11 mouse cellular contexts compared by ENCODE assay signal in genomic region chr7:79498356-79498755, GRCm38 (mm10). TPM values are rescaled to one million over a fixed set of nuclear protein-coding genes. Genes with fewer than 3 reads are reported as not detected.
DNase-seq lines count a peak whose midpoint lies in the region; ATAC-seq and TF ChIP-seq lines count a peak whose summit lies in the region.
"Had no signal": no experiment of that assay in that cellular context is flagged by ENCODE, and none has a peak within 500 bp of the region (broad histone marks: within the 10 kb centered on the region; RNA-seq: fewer than 3 reads in every experiment).

No protein-coding gene starts in this region.

- 2% methylated on average over 6 of the region's 6 CpGs for WGBS in hindbrain, embryonic 11.5 days
- WGBS in midbrain, embryonic 15.5 days, result 14% methylated on average over 6 of the region's 6 CpGs

- no peak overlapping the region for H3K4me3 ChIP-seq in ES-E14 (ENCODE audit: insufficient read depth in 1 of 2, low read depth in 1 of 2, low read length in 2 of 2, poor library complexity in 1 of 2, severe bottlenecking in 1 of 2)
- H3K4me3 ChIP-seq in hindbrain, embryonic 11.5 days (ENCODE audit: low read depth, low read length), result peak overlapping the region; percentile 90
- no peak overlapping the region for H3K4me3 ChIP-seq in midbrain, embryonic 15.5 days

- in situ Hi-C loops in ES-E14 (cut with MboI; ENCODE audit: low sequenced_read_pairs in 2 of 2, unreplicated experiment in 2 of 2), result loop anchor here (5.0 to 10.0 kb wide), 2 partner anchors 39 to 96 kb away; no protein-coding TSS in a partner anchor

- H3K27me3 ChIP-seq in hindbrain, embryonic 11.5 days (ENCODE audit: control insufficient read depth, insufficient read depth, low read length), result peaks cover 64% of the 10 kb centered on the region
- H3K27me3 ChIP-seq in midbrain, embryonic 15.5 days (replicated peaks), result peaks cover 31% of the 10 kb centered on the region; the same call in 1 of the 2 replicates

- no peak overlapping the region for H3K27ac ChIP-seq in ES-E14 (ENCODE audit: insufficient read depth, low read depth, low read length, poor library complexity, severe bottlenecking)
- peak overlapping the region; percentile 93 for H3K27ac ChIP-seq in hindbrain, embryonic 11.5 days (ENCODE audit: low read depth, low read length)
- peak overlapping the region; percentile 58; the same call in 1 of the 2 replicates for H3K27ac ChIP-seq in midbrain, embryonic 15.5 days
- H3K27ac ChIP-seq: liver, embryonic 14.5 days; macrophage had no signal

- ATAC-seq in hindbrain, embryonic 11.5 days (ENCODE audit: low FRiP score), result no peak
- ATAC-seq in midbrain, embryonic 15.5 days (replicated peaks), result no peak

- DNase-seq in ES-E14 (ENCODE audit: low read depth, low spot score), result no peak
- DNase-seq in brain, embryonic 14.5 days (ENCODE audit: low read depth), result peak; percentile 66
- DNase-seq in hindbrain, embryonic 11.5 days (ENCODE audit: low spot score), result no peak
- no peak for DNase-seq in gastrocnemius, postnatal 10 days
- DNase-seq in thymus, postnatal 36 days, result no peak
- DNase-seq in layer of hippocampus, adult 8-10 months (ENCODE audit: low spot score in 2 of 2), result no peak
- no peak for DNase-seq in right cerebral cortex, postnatal 10 days (ENCODE audit: low spot score in 2 of 2)
- DNase-seq: gastrocnemius, postnatal 36 days had no signal

- H3K9ac ChIP-seq in ES-E14 (ENCODE audit: insufficient read depth, low read depth, low read length, poor library complexity, severe bottlenecking), result no peak overlapping the region
- H3K9ac ChIP-seq in hindbrain, embryonic 11.5 days (ENCODE audit: low read depth, low read length), result peak overlapping the region; percentile 54
- no peak overlapping the region for H3K9ac ChIP-seq in midbrain, embryonic 15.5 days
- H3K9ac ChIP-seq: liver, embryonic 14.5 days had no signal

- peak overlapping the region; percentile 31 for H3K4me2 ChIP-seq in hindbrain, embryonic 11.5 days (replicated peaks; ENCODE audit: low read depth, low read length)
- peak overlapping the region; percentile 73; the same call in 1 of the 2 replicates for H3K4me2 ChIP-seq in midbrain, embryonic 15.5 days

- H3K9me3 ChIP-seq in ES-E14 (ENCODE audit: control insufficient read depth, insufficient read depth, low read depth, low read length), result no peaks in the 10 kb centered on the region
- H3K9me3 ChIP-seq in hindbrain, embryonic 11.5 days (ENCODE audit: control insufficient read depth, low read length), result no peaks in the 10 kb centered on the region
- no peaks in the 10 kb centered on the region for H3K9me3 ChIP-seq in midbrain, embryonic 15.5 days

- no peaks in the 10 kb centered on the region for H3K36me3 ChIP-seq in ES-E14 (ENCODE audit: control insufficient read depth, insufficient read depth, low read length, poor library complexity, severe bottlenecking)
- H3K36me3 ChIP-seq in hindbrain, embryonic 11.5 days (ENCODE audit: control insufficient read depth, insufficient read depth, low read length), result no peaks in the 10 kb centered on the region
- H3K36me3 ChIP-seq in midbrain, embryonic 15.5 days (replicated peaks), result no peaks in the 10 kb centered on the region

- no peak for TF ChIP-seq CTCF in brain, embryonic 14.5 days (IDR thresholded peaks at IDR 0.05; ENCODE audit: borderline replicate concordance, extremely low read depth, insufficient read depth, insufficient read length)

- peaks cover 0 to 9% of the 10 kb centered on the region in 2 experiments; a peak in 1 of 4 replicates for H3K4me1 ChIP-seq in ES-E14 (ENCODE audit: control insufficient read depth in 2 of 2, insufficient read depth in 2 of 2, low read length in 2 of 2, poor library complexity in 1 of 2)
- peaks cover 4% of the 10 kb centered on the region; the same call in 1 of the 2 replicates for H3K4me1 ChIP-seq in hindbrain, embryonic 11.5 days (replicated peaks; ENCODE audit: control insufficient read depth, insufficient read depth, low read length)
- peaks cover 39% of the 10 kb centered on the region for H3K4me1 ChIP-seq in midbrain, embryonic 15.5 days

- TF ChIP-seq POLR2A in brain, embryonic 14.5 days (IDR thresholded peaks at IDR 0.05; ENCODE audit: borderline replicate concordance, extremely low read depth, insufficient read depth, insufficient read length, poor library complexity, severe bottlenecking), result no peak

TF ChIP-seq in ES-E14, 5 proteins besides CTCF, POLR2A, EP300 and RAD21:
- TF ChIP-seq HCFC1 (IDR thresholded peaks at IDR 0.05; ENCODE audit: borderline replicate concordance, insufficient read depth, low read length) (no peak), MAFK (IDR thresholded peaks at IDR 0.05; ENCODE audit: insufficient read depth, low read depth, low read length) (peak; percentile 55)

RNA-seq across cellular contexts. Expression of gene Polg, which starts 32.2 kb away (rescaled TPM):
- total RNA-seq in ES-E14 (2012; rRNA removed), result 163 and 240 TPM in 2 replicates
- 44.7 and 55.4 TPM in 2 replicates for polyA plus RNA-seq in brain, embryonic 14.5 days (2012; rRNA removed)
- polyA plus RNA-seq in hindbrain, embryonic 11.5 days (2014; fragmentation: Nextera tagmentation; extraction: Ambion mirVana), result 22.5 and 26.3 TPM in 2 replicates
- 22.7 and 27.0 TPM in 2 replicates for polyA plus RNA-seq in midbrain, embryonic 15.5 days (2015; fragmentation: Nextera tagmentation; extraction: Ambion mirVana)
- total RNA-seq in gastrocnemius, postnatal 10 days (2021), result 10 to 100 TPM; 36.6 to 44.9 TPM
- total RNA-seq in layer of hippocampus, adult 8-10 months (2022), result 100 to 1,000 TPM in 1 of 4 experiments, 10 to 100 TPM in 3; 87.5 to 101 (median 95.1) TPM
